In genomic region chr12:65329678-65330077, GRCm38 (mm10) we compare ENCODE assay signal across 31 mouse cellular contexts.
"Had no signal": no experiment of that assay in that cellular context is flagged by ENCODE, and none has a peak within 500 bp of the region (broad histone marks: within the 10 kb centered on the region; RNA-seq: fewer than 3 reads in every experiment).

No protein-coding gene starts in this region.

- H3K9ac ChIP-seq: limb, embryonic 12.5 days; limb, embryonic 13.5 days; limb, embryonic 15.5 days; liver, embryonic 12.5 days; liver, embryonic 13.5 days; liver, embryonic 14.5 days; liver, embryonic 15.5 days; liver, postnatal 0 days; lung, embryonic 14.5 days; lung, embryonic 15.5 days; midbrain, embryonic 12.5 days; midbrain, embryonic 13.5 days; midbrain, embryonic 15.5 days had no signal

- DNase-seq: left cerebral cortex, postnatal 4 days; liver; liver, embryonic 13.5 days; liver, postnatal 0 days; lung, adult 18-20 months; lung, adult 2 months; lung, embryonic 14.5 days; lung, postnatal 10 days; lung, postnatal 14 days; lung, postnatal 36 days; lung, postnatal 4 days; midbrain, embryonic 14.5 days had no signal

- H3K27me3 ChIP-seq: limb, embryonic 12.5 days; limb, embryonic 13.5 days; limb, embryonic 15.5 days; liver, embryonic 12.5 days; liver, embryonic 13.5 days; liver, embryonic 15.5 days; lung, embryonic 15.5 days; megakaryocyte, embryonic 14.5 days; midbrain, embryonic 12.5 days; midbrain, embryonic 13.5 days; midbrain, embryonic 15.5 days had no signal

- H3K4me1 ChIP-seq: limb, embryonic 10.5 days; limb, embryonic 12.5 days; limb, embryonic 13.5 days; limb, embryonic 15.5 days; liver, embryonic 12.5 days; liver, embryonic 13.5 days; liver, embryonic 15.5 days; lung, embryonic 15.5 days; megakaryocyte, embryonic 14.5 days; midbrain, embryonic 10.5 days; midbrain, embryonic 12.5 days; midbrain, embryonic 13.5 days; midbrain, embryonic 15.5 days had no signal

- H3K36me3 ChIP-seq: limb, embryonic 10.5 days; limb, embryonic 12.5 days; limb, embryonic 13.5 days; limb, embryonic 15.5 days; liver, embryonic 12.5 days; liver, embryonic 13.5 days; liver, embryonic 15.5 days; lung, embryonic 15.5 days; midbrain, embryonic 10.5 days; midbrain, embryonic 12.5 days; midbrain, embryonic 13.5 days; midbrain, embryonic 15.5 days had no signal

- H3K4me3 ChIP-seq: limb, embryonic 10.5 days; limb, embryonic 12.5 days; limb, embryonic 13.5 days; limb, embryonic 15.5 days; liver, embryonic 12.5 days; liver, embryonic 13.5 days; liver, embryonic 15.5 days; lung, embryonic 15.5 days; megakaryocyte, embryonic 14.5 days; midbrain, embryonic 10.5 days; midbrain, embryonic 12.5 days; midbrain, embryonic 13.5 days; midbrain, embryonic 15.5 days; myocyte had no signal

- H3K4me2 ChIP-seq: limb, embryonic 12.5 days; limb, embryonic 13.5 days; limb, embryonic 15.5 days; liver, embryonic 11.5 days; liver, embryonic 12.5 days; liver, embryonic 13.5 days; liver, embryonic 15.5 days; lung, embryonic 14.5 days; lung, embryonic 15.5 days; midbrain, embryonic 11.5 days; midbrain, embryonic 12.5 days; midbrain, embryonic 13.5 days; midbrain, embryonic 15.5 days had no signal

- H3K27ac ChIP-seq: limb, embryonic 10.5 days; limb, embryonic 12.5 days; limb, embryonic 13.5 days; limb, embryonic 15.5 days; liver, embryonic 12.5 days; liver, embryonic 13.5 days; liver, embryonic 14.5 days; liver, embryonic 15.5 days; lung, embryonic 15.5 days; macrophage; midbrain, embryonic 10.5 days; midbrain, embryonic 12.5 days; midbrain, embryonic 13.5 days; midbrain, embryonic 15.5 days had no signal

- ATAC-seq: liver, embryonic 12.5 days; liver, postnatal 0 days; lung, postnatal 0 days; midbrain, embryonic 13.5 days; midbrain, embryonic 15.5 days; midbrain, embryonic 16.5 days had no signal

- H3K9me3 ChIP-seq: limb, embryonic 10.5 days; limb, embryonic 12.5 days; limb, embryonic 13.5 days; limb, embryonic 15.5 days; liver, embryonic 12.5 days; liver, embryonic 13.5 days; liver, embryonic 15.5 days; lung, embryonic 15.5 days; megakaryocyte, embryonic 14.5 days; midbrain, embryonic 10.5 days; midbrain, embryonic 12.5 days; midbrain, embryonic 13.5 days; midbrain, embryonic 15.5 days had no signal
